Mouse (Mus musculus) heart, postnatal 0 days (tissue): ENCODE results near the gene Gipc3.

ENCODE experiments used
- CTCF ChIP-seq: IDR thresholded peaks from 2 replicates; pipeline ENCODE4 v1.5.1; 2016; ENCODE audit warnings: antibody characterized with exemption, control low read depth, low read depth
- EP300 ChIP-seq: IDR thresholded peaks from 2 replicates; pipeline ENCODE4 v1.6.1; 2016; ENCODE audit warnings: antibody characterized with exemption, low read depth

DNA sequence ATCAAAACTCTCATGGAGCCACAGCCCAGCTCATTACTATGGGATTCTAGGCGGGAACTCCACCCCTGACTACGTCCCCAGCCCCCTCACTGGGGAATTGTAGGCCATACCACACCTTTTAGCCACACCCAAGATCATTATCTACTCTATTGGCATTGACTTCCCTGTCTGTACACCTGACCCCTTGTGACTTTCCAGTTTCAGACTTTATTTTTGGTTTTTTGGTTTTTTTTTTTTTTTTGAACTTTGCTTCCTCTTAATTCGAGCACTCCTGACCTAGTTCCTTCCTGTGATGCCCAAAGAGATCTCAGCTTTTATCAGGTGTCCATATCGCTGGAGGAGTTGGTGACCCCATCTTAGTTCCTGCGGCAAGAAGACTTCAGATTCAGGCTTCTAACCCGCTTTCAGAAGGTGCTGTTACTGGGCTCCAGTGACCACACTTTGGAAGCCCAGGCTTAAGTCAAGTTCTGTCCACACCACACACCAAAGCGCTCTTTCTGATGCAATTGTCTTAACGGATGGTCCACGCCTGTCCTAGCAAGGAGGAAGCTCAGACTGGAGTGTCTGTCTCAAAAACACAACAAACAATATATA lies 51.5 kb downstream of the Gipc3 start, which contains the start of gene Tjp3:
- TF ChIP-seq CTCF (no peak), EP300 (no peak)
